Mouse (Mus musculus): Measurements from ENCODE around the gene Trappc5. TPM values are rescaled to one million over a fixed set of nuclear protein-coding genes. Genes with fewer than 3 reads are reported as not detected.

Trappc5 gene
- 41.5 and 43.1 TPM in 2 replicates for polyA plus RNA-seq (2015; fragmentation: Nextera tagmentation; extraction: Ambion mirVana)

DNA sequence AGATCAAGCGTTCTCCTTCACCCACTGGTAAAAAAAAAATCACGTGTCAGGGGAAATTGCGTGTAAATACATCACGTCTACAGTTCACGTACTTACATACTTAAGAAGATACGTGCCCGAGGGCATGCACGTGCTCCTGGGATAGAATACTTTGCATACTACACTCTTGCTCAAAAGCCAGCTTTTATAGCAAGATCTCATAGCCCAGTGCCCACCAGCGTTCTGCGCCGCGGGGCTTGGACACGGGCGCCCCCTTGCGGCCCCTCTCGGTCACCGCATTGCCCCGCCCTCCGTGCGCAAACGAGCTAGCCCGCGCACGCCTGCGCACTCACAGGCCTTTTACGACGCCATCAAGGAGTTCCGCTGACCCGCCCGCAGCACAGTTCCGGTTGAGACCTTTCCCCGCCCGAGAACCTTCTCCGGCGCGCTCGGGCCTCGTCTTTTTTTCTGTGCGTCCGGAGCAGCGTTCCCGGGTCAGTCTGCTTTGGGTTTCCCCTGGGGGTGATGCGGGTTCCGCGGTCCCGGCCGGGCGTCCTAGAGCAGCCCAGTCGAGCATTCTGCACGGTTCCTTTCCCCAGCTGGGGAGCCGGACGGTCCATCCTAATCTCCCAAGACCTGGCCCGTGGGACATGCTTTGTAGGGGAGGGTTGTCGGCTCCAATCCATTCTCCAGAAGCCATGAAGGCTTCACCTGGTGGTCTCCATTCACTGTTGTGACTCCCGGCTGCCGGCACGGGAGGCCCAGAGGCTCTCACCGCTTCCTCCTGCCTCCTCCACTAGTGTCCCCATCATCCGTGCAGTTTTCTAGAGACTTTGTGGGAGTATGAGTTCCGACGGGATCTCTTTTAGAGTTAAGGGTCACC is at the start of gene Trappc5:
TSS of gene Trappc5 (plus strand) at position 169 of the 862 bp plus-strand sequence.
- under 1% methylated on average over 61 of the region's 61 CpGs for WGBS
- no peaks in the 10 kb centered on the region for H3K27me3 ChIP-seq
- H3K4me2 ChIP-seq (replicated peaks): peak within 1 kb of the TSS; percentile 91
- H3K4me3 ChIP-seq: peak within 1 kb of the TSS; percentile 93
- peak within 1 kb of the TSS; percentile 87 for H3K27ac ChIP-seq
- H3K4me1 ChIP-seq: peaks cover 22% of the 10 kb centered on the region
- peaks cover 29% of the 10 kb centered on the region for H3K36me3 ChIP-seq
- peak within 1 kb of the TSS; percentile 96 for H3K9ac ChIP-seq
- peak; percentile 88 for ATAC-seq (ENCODE audit: low FRiP score, low read depth)
- H3K9me3 ChIP-seq: no peaks in the 10 kb centered on the region

DNA sequence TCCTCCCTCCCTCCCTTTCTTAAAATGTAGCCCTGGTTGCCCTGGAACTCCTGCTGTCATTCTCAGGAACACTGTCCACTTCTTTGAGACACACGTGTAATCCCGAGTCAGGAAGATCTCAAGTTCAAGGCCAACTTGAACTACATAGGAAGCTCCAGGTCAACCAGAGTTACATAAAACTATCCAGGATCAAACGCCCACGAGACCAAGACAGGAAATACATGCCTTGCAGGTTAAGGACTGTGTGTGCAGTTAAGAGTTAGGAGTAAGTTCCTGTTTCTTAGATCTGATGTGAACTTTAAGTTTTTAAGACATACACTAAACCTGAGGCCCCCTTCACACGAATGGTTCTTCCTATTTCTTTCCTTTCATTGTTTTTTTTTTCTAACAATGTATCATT is 49.1 kb upstream of the Trappc5 start:
- Histone ChIP-seq H3K4me1 (peaks cover 16% of the 10 kb centered on the region), H3K4me3 (no peak overlapping the region), H3K4me2 (replicated peaks) (no peak overlapping the region), H3K27ac (no peak overlapping the region), H3K9ac (no peak overlapping the region), H3K36me3 (peaks cover 4% of the 10 kb centered on the region), H3K27me3 (peaks cover 29% of the 10 kb centered on the region), H3K9me3 (no peaks in the 10 kb centered on the region)
- 63% methylated on average over 5 of the region's 5 CpGs for WGBS
- ATAC-seq (ENCODE audit: low FRiP score, low read depth): no peak

GRCm38 (mm10) chr8:3628014-3628413 is 48.1 kb upstream of the Trappc5 start:
- WGBS: 21% methylated on average over 5 of the region's 5 CpGs
- Histone ChIP-seq H3K4me2 (replicated peaks) (no peak overlapping the region), H3K9me3 (no peaks in the 10 kb centered on the region), H3K27ac (no peak overlapping the region), H3K27me3 (peaks cover 29% of the 10 kb centered on the region), H3K4me1 (peaks cover 12% of the 10 kb centered on the region; the same call in 1 of the 2 replicates), H3K9ac (no peak overlapping the region), H3K4me3 (no peak overlapping the region), H3K36me3 (peaks cover 4% of the 10 kb centered on the region)
- no peak for ATAC-seq (ENCODE audit: low FRiP score, low read depth)

DNA sequence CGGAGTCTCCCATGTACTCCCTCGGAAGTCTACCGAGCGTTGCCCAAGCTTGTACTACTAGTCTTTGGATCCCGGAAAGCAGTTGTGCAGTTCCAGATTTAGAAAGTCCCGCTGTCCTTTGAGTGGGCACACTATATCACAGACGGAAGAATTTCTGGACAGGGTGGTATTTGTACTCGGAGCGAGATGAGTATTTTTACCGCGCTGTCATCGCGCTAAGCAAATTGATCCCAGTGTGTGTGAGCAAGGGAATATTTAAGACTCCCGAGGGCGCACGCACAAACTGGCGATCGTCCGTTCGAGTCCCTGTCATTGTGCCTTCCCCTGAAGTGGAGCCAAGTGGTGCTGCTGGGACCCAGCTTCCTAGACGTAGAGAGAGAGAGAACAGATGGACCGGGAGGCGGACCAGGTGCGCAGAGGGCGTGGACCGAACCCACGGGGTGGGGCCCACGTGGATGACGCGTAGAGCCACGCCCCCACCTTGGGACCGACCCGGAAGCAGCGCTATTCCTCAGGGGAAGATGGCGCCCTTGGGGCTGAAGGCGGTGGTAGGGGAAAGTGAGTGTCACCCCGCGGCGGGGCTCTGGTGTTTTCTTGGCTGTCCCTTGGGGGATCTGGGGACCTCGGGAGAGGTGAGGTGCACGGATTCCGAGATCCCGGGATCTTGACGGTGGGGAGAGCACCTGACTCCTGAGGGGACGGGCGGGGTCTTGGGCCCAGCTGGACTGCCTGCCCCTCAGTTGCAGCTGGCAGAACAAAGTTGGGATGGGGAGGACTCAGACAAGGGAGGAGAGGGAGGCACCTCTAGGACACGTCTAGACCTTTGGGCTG is 45.2 kb upstream of the Trappc5 start, which contains the start of gene Stxbp2:
TSS of gene Stxbp2 (plus strand) at position 309 of the 831 bp plus-strand sequence.
- peaks cover 12% of the 10 kb centered on the region; the same call in 1 of the 2 replicates for H3K4me1 ChIP-seq
- H3K9ac ChIP-seq: peak within 1 kb of the TSS; percentile 48
- peak within 1 kb of the TSS; percentile 53 for H3K4me3 ChIP-seq
- H3K27me3 ChIP-seq: peaks cover 29% of the 10 kb centered on the region
- H3K36me3 ChIP-seq: no peaks in the 10 kb centered on the region
- no peak within 1 kb of the TSS for H3K27ac ChIP-seq
- ATAC-seq (ENCODE audit: low FRiP score, low read depth): peak; percentile 66
- no peaks in the 10 kb centered on the region for H3K9me3 ChIP-seq
- 8% methylated on average over 47 of the region's 47 CpGs for WGBS
- H3K4me2 ChIP-seq (replicated peaks): peak within 1 kb of the TSS; percentile 85

DNA sequence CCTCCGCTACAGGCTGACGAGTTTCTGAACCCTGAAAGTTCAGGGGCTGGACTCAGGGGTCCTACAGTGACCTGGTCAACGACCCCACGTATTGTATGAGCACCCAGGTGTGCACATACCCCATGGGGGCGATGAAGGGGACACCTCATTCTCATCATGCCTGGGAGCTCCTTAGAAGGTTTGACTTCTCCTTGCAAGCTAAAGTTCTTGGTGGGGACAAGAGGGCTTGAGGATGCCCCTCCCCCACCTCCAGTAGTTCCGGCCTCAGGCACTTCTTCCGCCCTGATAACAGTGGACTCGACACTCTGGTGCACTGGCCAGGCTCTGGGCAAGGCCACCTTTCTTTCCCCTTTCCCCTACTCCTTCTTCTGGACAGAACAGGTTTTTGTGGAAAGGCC is 44.6 kb upstream of the Trappc5 start:
- peak overlapping the region; percentile 53 for H3K4me3 ChIP-seq
- no peak overlapping the region for H3K27ac ChIP-seq
- H3K4me2 ChIP-seq (replicated peaks): peak overlapping the region; percentile 85
- H3K36me3 ChIP-seq: no peaks in the 10 kb centered on the region; the same call in 1 of the 2 replicates
- no peaks in the 10 kb centered on the region for H3K9me3 ChIP-seq
- ATAC-seq (ENCODE audit: low FRiP score, low read depth): no peak
- 28% methylated on average over 8 of the region's 8 CpGs for WGBS
- peaks cover 29% of the 10 kb centered on the region for H3K27me3 ChIP-seq
- peaks cover 12% of the 10 kb centered on the region; the same call in 1 of the 2 replicates for H3K4me1 ChIP-seq
- peak overlapping the region; percentile 48 for H3K9ac ChIP-seq

DNA sequence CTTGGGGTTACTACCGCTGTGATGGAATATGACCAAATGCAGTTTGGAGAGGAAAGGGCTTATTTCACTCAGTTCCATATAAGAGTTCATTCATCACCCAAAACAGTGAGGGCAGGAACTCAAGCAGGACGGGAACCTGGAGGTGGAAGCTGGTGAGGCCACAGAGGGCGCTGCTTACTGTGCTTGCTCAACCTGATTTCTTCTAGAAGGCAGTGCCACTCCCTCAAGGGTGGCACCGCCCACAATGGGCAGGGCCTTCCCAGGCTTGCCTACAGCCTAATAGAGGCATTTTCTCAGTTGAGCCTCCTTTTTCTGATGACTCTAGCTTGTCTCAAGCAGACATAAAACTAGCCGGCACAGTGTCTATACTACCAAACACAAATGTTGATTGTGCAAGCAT is 30.3 kb upstream of the Trappc5 start:
- ATAC-seq (ENCODE audit: low FRiP score, low read depth): no peak

GRCm38 (mm10) chr8:3646824-3647531 is 29.1 kb upstream of the Trappc5 start:
- no peaks in the 10 kb centered on the region for H3K36me3 ChIP-seq
- no peaks in the 10 kb centered on the region for H3K27me3 ChIP-seq
- no peak overlapping the region for H3K9ac ChIP-seq
- H3K4me3 ChIP-seq: no peak overlapping the region
- H3K9me3 ChIP-seq: no peaks in the 10 kb centered on the region
- H3K4me1 ChIP-seq: no peaks in the 10 kb centered on the region
- WGBS: 77% methylated on average over 6 of the region's 6 CpGs
- H3K27ac ChIP-seq: no peak overlapping the region
- no peak overlapping the region for H3K4me2 ChIP-seq (replicated peaks)
- no peak for ATAC-seq (ENCODE audit: low FRiP score, low read depth)

More for the DNA sequence above, 30.3 kb upstream of the Trappc5 start:
- Histone ChIP-seq H3K4me1 (no peaks in the 10 kb centered on the region), H3K9me3 (no peaks in the 10 kb centered on the region), H3K9ac (no peak overlapping the region), H3K36me3 (no peaks in the 10 kb centered on the region), H3K4me3 (no peak overlapping the region), H3K4me2 (replicated peaks) (no peak overlapping the region), H3K27me3 (no peaks in the 10 kb centered on the region), H3K27ac (no peak overlapping the region)
- 17% methylated on average over 5 of the region's 5 CpGs for WGBS

GRCm38 (mm10) chr8:3647561-3647960 is 28.5 kb upstream of the Trappc5 start:
- 75% methylated on average over 4 of the region's 4 CpGs for WGBS
- Histone ChIP-seq H3K9ac (no peak overlapping the region), H3K4me1 (no peaks in the 10 kb centered on the region), H3K4me2 (replicated peaks) (no peak overlapping the region), H3K36me3 (no peaks in the 10 kb centered on the region), H3K27me3 (no peaks in the 10 kb centered on the region), H3K27ac (no peak overlapping the region), H3K4me3 (no peak overlapping the region), H3K9me3 (no peaks in the 10 kb centered on the region)
- ATAC-seq (ENCODE audit: low FRiP score, low read depth): no peak

DNA sequence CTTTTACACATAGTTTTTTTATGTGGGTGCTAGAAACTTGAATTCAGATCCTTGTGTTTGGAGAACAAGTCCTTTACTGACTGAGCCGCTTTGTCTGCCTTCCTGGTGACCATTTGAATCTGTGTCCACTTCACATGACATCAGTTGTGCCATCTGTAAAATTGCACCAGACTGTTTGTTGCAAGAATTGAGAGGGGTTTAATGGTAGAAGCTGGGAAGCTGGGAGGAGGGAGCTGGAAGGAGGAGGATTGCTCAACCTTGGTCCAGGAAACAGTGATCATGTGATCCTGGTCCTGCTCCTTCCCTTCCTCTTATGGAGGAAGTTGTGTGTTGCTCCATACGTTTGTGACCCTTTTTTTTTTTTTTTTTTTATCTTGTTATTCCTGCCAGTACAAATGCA is 27.8 kb upstream of the Trappc5 start:
- Histone ChIP-seq H3K4me1 (no peaks in the 10 kb centered on the region), H3K9ac (no peak overlapping the region), H3K27me3 (no peaks in the 10 kb centered on the region), H3K27ac (no peak overlapping the region), H3K4me3 (no peak overlapping the region), H3K9me3 (no peaks in the 10 kb centered on the region), H3K36me3 (no peaks in the 10 kb centered on the region), H3K4me2 (replicated peaks) (no peak overlapping the region)
- no peak for ATAC-seq (ENCODE audit: low FRiP score, low read depth)
- 67% methylated on average over 2 of the region's 2 CpGs for WGBS

DNA sequence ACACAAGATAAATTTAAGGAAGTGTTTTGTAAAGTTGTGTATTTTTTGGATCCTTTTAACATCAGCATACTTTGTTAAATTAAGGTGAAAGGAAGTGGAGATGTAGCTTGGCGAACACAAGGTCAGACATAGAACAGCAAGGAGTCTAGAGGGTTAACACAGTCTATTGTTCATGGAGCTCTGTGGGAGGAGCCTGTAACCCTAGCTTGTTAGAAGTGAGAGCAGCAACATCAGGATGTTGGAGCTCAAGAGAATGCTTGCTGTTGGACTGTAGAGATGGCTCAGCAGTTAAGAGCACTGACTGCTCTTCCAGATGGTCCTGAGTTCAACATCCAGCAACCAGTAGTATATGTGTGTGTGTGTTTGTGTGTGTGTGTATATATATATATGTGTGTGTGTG is 27.1 kb upstream of the Trappc5 start:
- Histone ChIP-seq H3K9me3 (no peaks in the 10 kb centered on the region), H3K4me2 (replicated peaks) (0 out of 2 replicates have a peak overlapping the region, but pooled peaks have one; percentile 14), H3K27ac (no peak overlapping the region), H3K36me3 (no peaks in the 10 kb centered on the region), H3K4me3 (no peak overlapping the region), H3K27me3 (no peaks in the 10 kb centered on the region), H3K9ac (no peak overlapping the region), H3K4me1 (no peaks in the 10 kb centered on the region)
- 33% methylated on average over 1 of the region's 1 CpGs for WGBS
- peak; percentile 61; the same call in 1 of the 2 replicates for ATAC-seq (ENCODE audit: low FRiP score, low read depth)

DNA sequence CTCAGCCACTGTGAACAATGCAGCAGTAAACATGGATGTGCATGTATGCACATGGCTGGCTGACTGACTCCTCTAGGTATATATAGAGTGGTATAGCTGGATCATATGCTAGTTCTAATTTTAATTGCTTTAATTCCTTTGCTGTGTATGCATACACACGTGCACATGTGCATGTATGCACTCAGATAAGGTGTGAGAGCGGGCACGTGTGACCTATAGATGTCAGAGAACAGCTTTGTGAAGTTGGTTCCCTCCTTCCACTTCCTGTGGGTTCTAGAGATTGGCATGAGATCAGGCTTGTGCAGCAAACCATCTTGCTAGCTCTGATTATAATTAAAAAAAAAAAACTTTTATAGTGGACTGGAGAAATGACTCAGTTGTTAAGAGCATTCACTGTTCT is 23.3 kb upstream of the Trappc5 start:
- H3K4me3 ChIP-seq: no peak overlapping the region
- H3K9me3 ChIP-seq: no peaks in the 10 kb centered on the region

More for the DNA sequence above, 23.3 kb upstream of the Trappc5 start:
- H3K36me3 ChIP-seq: no peaks in the 10 kb centered on the region
- no peak overlapping the region for H3K27ac ChIP-seq
- 0 out of 2 replicates have a peak, but pooled peaks cover 3% of the 10 kb centered on the region for H3K27me3 ChIP-seq
- H3K4me1 ChIP-seq: no peaks in the 10 kb centered on the region
- no peak overlapping the region for H3K4me2 ChIP-seq (replicated peaks)
- 69% methylated on average over 3 of the region's 3 CpGs for WGBS
- ATAC-seq (ENCODE audit: low FRiP score, low read depth): no peak
- no peak overlapping the region for H3K9ac ChIP-seq
